Mouse (Mus musculus) E14TG2a.4 (cell line): ENCODE measurements at regions not wholly inside any gene's neighbourhood (a gene's known extent, or its start where the extent isn't known, plus 50 kb on each side); places are given as distances from the start of the nearest gene placed in this dataset.
A peak's percentile ranks its signal among the peaks of the same experiment; 100 is the strongest.

ENCODE experiments used
- H3K27me3 ChIP-seq: 2 replicates; pipeline ENCODE4 v1.6.1; 2014; ENCODE audit warnings: low read length, control low read depth; ENCODE audit not compliant: insufficient read depth
- H3K36me3 ChIP-seq: 2 replicates; pipeline ENCODE4 v1.6.1; 2014; ENCODE audit warnings: low read length, control low read depth; ENCODE audit not compliant: insufficient read depth
- H3K4me1 ChIP-seq: replicated peaks from 2 replicates; pipeline ENCODE4 v1.6.1; 2014; ENCODE audit warnings: low read depth, low read length, control low read depth
- H3K4me3 ChIP-seq: replicated peaks from 2 replicates; pipeline ENCODE4 v1.5.1; 2014; ENCODE audit warnings: mild to moderate bottlenecking, low read length
- H3K9me3 ChIP-seq: 2 replicates; pipeline ENCODE4 v1.6.1; 2014; ENCODE audit warnings: low read length, control low read depth
- CTCF ChIP-seq: conservative IDR thresholded peaks from 2 replicates; pipeline ENCODE4 v1.5.1; 2014; ENCODE audit warnings: low read length
- NANOG ChIP-seq: IDR thresholded peaks from 2 replicates; pipeline ENCODE4 v1.6.1; 2014; ENCODE audit warnings: borderline replicate concordance, low read length, mixed read lengths
- POU5F1 ChIP-seq: IDR thresholded peaks from 2 replicates; pipeline ENCODE4 v1.6.1; 2014; ENCODE audit warnings: low read length, borderline replicate concordance

GRCm38 (mm10) chr6:10970587-10971138 is 936.6 kb downstream of the Ndufa4 start:
- no peaks in the 10 kb centered on the region for H3K27me3 ChIP-seq
- H3K9me3 ChIP-seq: no peaks in the 10 kb centered on the region

GRCm38 (mm10) chr6:10969841-10970536 is 937.3 kb downstream of the Ndufa4 start:
- H3K36me3 ChIP-seq: no peaks in the 10 kb centered on the region
- no peaks in the 10 kb centered on the region for H3K9me3 ChIP-seq
- peaks cover 21% of the 10 kb centered on the region for H3K4me1 ChIP-seq
- TF ChIP-seq CTCF (no peak), NANOG (peak; percentile 84)
- no peaks in the 10 kb centered on the region for H3K27me3 ChIP-seq
- H3K4me3 ChIP-seq: no peak overlapping the region

More at GRCm38 (mm10) chr6:10970587-10971138, 936.6 kb downstream of the Ndufa4 start:
- no peak for TF ChIP-seq POU5F1
- TF ChIP-seq CTCF: no peak
- TF ChIP-seq NANOG: no peak
- Histone ChIP-seq H3K4me1 (peaks cover 21% of the 10 kb centered on the region), H3K4me3 (no peak overlapping the region), H3K36me3 (no peaks in the 10 kb centered on the region)

- no peaks in the 10 kb centered on the region for H3K9me3 ChIP-seq
- no peaks in the 10 kb centered on the region for H3K27me3 ChIP-seq
- H3K4me1 ChIP-seq: 0 out of 2 replicates have a peak, but pooled peaks cover 3% of the 10 kb centered on the region
- no peaks in the 10 kb centered on the region for H3K36me3 ChIP-seq
- H3K4me3 ChIP-seq: no peak overlapping the region
- TF ChIP-seq NANOG (no peak), CTCF (no peak), POU5F1 (no peak)
Measured at GRCm38 (mm10) chr6:10943545-10943944, 963.8 kb downstream of the Ndufa4 start.

DNA sequence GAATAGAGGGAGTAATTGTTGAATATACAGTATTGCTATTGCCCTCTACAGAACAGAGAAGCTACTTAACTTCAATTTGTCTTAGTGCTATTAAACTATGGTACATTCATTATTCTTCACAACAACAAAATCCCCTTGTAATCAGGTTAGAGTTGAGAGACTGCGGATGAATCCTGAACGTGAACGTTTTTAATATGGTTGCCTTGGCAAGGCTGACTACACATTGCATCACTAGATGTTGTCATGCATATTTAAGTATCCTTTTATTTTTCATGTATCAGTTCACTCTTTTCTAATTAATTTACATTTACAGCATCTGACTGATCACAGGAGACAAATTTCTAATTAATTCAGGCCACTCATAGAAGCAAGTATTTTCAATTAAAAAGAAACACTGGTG is 965.8 kb downstream of the Ndufa4 start:
- Histone ChIP-seq H3K9me3 (no peaks in the 10 kb centered on the region), H3K27me3 (no peaks in the 10 kb centered on the region), H3K4me1 (0 out of 2 replicates have a peak, but pooled peaks cover 3% of the 10 kb centered on the region), H3K4me3 (no peak overlapping the region), H3K36me3 (no peaks in the 10 kb centered on the region)
- TF ChIP-seq CTCF: no peak
- TF ChIP-seq POU5F1: no peak
- no peak for TF ChIP-seq NANOG
